Mouse (Mus musculus): ENCODE data around the gene Znrd1as. TPM values are rescaled to one million over a fixed set of nuclear protein-coding genes. Genes with fewer than 3 reads are reported as not detected.

The Znrd1as gene
- polyA plus RNA-seq (2014; fragmentation: Illumina TruSeq; extraction: RNeasy Lipid Tissue Mini Kit (QIAGEN cat#74804); ENCODE audit: low read depth, low replicate concordance), result 29.8 TPM

DNA sequence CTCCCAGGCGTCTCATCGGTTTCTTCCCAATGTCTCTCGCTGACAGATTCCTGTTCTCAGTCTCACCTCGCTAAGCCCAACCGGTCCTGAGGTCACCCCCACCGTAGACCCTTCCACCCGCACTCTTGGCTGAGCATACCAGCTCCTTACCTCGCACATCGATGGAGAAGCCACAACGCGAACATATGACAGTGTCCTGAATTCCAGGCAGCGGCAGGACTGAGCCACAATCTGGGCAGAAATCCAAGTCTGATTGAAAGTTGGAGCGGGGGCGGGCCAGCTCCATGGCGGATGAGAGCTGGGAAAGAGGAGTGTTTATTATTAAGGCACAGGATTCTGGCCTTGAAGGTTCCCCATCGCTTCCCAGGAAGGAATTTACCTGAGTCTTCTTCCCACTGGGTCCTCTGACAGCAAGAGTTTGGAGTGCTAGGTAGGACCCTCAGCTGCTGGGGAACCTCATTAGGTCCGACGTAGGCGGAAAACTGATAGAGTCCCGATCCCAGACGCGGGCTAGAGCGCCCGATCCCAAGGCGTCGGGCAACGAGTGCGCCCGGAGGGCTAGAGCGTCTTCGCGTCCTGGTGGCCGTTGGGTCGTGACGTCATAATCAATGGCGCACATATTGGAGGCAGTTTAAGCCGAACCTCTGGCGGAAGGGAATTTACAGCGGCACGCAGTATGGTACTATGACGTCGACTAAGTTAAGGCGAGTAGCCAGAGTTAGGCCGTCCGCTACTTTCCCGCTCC is at the start of gene Znrd1as, which contains the start of gene Znrd1:
Znrd1as (plus strand) TSS at position 594 of the 745 bp plus-strand sequence.
Znrd1 (minus strand) TSS at position 561 of the 745 bp plus-strand sequence.

DNA sequence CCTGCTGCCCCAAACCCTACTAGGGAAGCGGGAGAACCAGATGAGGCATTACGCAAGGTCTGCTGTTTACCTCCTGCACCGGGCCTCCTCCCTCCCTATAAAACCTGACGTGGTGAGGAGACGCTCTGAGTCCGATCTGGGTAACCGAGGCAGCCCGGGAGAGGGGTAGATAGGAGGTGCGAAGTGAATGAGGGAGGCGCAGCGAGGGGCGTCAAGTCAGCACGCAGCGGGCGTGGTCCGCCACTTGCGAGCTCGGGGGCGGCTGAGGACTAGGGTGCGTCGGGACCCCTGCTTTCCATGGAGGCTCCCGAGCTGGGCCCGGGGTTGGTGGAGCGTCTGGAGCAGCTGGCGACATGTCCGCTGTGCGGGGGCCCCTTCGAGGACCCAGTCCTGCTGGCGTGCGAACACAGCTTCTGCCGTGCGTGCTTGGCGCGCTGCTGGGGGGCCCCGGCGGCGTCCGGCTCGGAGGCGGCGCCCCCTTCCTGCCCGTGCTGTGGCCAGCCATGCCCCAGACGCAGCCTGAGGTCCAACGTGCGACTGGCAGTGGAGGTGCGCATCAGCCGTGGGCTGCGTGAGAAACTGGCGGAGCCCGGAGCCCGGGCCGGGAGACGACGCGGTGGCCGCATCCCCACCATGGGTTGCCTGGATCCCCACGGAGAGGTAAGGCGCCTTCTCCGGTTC is 15.5 kb upstream of the Znrd1as start, which contains the start of gene Rnf39:
Rnf39 (plus strand) TSS at position 128 of the 681 bp plus-strand sequence.

DNA sequence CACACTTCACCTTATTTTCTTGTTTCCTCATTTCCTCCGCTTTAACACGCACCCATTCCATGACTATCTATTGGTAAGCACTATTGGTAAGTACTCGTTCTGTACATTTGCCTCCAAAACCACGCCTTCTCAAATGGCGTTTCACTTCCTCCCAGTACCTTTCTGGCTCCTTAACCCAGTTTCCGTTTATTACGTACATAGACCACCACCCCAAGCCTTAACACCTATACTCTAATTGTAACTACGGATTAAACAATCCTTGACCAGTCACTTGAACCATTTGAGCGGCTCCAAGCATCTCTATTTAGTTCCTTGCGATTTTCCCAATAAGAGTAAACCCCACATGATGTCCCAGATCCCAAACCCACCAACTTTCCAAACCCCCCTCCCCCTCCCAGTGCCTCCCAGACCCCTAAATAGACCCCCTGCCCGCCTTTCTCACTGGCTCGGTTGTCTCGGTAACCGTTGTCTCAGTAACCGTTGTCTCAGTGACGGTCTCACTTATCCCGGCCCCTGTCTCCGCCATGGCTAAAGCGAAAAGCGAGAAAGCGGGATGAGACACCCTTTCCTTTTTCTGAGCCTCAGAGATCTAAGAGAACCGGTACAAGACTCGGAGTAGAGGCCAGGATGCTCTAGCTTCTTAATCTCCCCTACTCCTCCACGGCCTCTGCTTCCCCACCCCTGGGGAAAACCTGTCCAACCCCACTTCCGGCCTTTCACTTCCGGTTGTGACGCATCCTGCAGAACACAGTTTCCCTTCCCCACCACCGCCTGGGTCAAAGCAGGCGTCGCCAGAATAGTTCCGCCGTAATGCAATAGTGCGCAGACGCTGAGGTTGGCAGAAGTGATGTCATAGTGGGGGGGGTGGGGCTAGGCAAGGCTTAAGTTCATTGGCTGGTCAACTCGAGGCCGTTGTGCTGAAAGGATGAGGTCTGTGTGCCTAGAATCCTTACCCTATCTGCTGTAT is 7.1 kb upstream of the Znrd1as start, which contains the start of gene Ppp1r11:
Ppp1r11 (minus strand) TSS at position 761 of the 967 bp plus-strand sequence.

DNA sequence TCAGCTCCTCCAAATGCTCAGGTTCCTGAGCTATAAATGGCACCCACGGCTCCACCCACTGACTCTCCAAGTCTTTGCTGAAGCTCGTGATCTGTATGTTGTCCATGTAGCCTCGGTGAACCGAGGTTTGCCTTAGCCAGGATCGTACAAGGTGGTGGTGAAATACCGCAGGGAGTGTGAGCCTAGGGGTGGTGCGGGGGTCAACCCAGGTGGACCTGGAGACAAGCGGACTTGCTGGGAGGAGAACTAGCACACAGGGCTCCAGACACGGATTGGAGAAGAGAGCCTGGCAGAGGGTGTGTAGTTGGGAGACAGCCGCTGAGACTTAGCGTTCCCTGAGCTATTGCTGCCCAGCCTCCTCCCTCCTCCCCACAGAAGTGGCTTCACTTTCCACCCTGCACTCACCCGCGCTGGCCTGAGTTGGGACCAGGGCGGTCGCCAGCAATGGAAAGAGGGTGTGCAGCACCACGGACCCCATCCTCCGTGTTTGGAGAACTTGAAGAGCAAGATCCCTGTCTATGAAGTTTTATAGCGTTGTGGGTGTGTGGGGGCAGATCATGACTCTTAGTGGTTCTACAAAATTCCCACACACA is 22.9 kb downstream of the Znrd1as start, which contains the start of gene 2410137M14Rik:
2410137M14Rik (minus strand) TSS at position 17 of the 593 bp plus-strand sequence.

DNA sequence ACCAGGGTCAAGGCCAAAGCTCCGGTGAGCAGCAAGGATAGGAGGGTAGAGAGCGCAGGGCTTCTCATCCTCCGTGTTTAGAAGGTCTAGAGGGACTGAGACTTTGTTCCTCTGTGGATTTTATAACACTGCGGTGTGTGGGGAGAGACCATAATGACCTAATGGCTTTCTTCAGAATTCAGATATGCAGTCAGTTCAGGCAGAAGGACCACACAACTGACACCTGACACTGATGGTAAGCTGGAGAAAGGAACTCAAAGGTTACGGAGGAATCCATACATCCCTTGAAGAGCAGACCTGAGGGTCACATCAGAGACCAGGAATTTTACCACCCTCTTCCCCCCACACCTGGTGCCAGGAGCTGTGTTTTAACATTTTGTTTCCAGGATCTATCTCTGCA is 31.0 kb downstream of the Znrd1as start, which contains the start of gene H2-M5:
H2-M5 (minus strand) TSS at position 101 of the 400 bp plus-strand sequence.

DNA sequence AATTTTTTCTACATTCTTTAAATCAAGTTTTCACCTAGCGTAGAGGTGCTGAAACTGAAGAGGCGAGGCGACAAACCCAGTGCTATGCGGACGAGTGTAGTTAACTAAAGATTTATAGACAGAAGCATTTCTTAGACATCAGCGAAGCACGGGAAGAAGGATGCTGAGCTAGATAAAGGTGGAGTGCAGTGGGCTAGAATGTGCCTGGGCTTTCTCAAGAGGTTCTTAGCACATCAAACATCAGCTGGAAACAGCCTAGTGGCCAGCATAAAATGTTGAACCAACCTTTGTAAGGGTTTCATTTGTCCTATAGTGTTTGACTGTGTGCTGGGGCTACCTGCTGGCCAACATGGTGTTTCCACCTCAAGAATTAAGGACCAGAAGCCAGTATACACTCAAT is 42.5 kb downstream of the Znrd1as start, which contains the start of gene Zfp57:
Zfp57 (plus strand) TSS at position 301 of the 400 bp plus-strand sequence.

Other genes starting within 250 kb of the Znrd1as start
- not detected for gene H2-M10.5, start 185.7 kb upstream of the Znrd1as start, polyA plus RNA-seq (2014; fragmentation: Illumina TruSeq; extraction: RNeasy Lipid Tissue Mini Kit (QIAGEN cat#74804); ENCODE audit: low read depth, low replicate concordance)
- not detected for gene H2-M10.6, start 146.4 kb upstream of the Znrd1as start, polyA plus RNA-seq (2014; fragmentation: Illumina TruSeq; extraction: RNeasy Lipid Tissue Mini Kit (QIAGEN cat#74804); ENCODE audit: low read depth, low replicate concordance)
- 19.2 TPM for gene Trim26, start 121.5 kb upstream of the Znrd1as start, polyA plus RNA-seq (2014; fragmentation: Illumina TruSeq; extraction: RNeasy Lipid Tissue Mini Kit (QIAGEN cat#74804); ENCODE audit: low read depth, low replicate concordance)
- not detected for gene Trim15, start 91.4 kb upstream of the Znrd1as start, polyA plus RNA-seq (2014; fragmentation: Illumina TruSeq; extraction: RNeasy Lipid Tissue Mini Kit (QIAGEN cat#74804); ENCODE audit: low read depth, low replicate concordance)
- gene Trim10, start 89.0 kb upstream of the Znrd1as start, polyA plus RNA-seq (2014; fragmentation: Illumina TruSeq; extraction: RNeasy Lipid Tissue Mini Kit (QIAGEN cat#74804); ENCODE audit: low read depth, low replicate concordance), result 0.18 TPM
- gene Trim40, start 68.5 kb upstream of the Znrd1as start, polyA plus RNA-seq (2014; fragmentation: Illumina TruSeq; extraction: RNeasy Lipid Tissue Mini Kit (QIAGEN cat#74804); ENCODE audit: low read depth, low replicate concordance), result 0.29 TPM
- gene Trim31, start 60.5 kb upstream of the Znrd1as start, polyA plus RNA-seq (2014; fragmentation: Illumina TruSeq; extraction: RNeasy Lipid Tissue Mini Kit (QIAGEN cat#74804); ENCODE audit: low read depth, low replicate concordance), result not detected
- gene Rnf39, start 15.7 kb upstream of the Znrd1as start, polyA plus RNA-seq (2014; fragmentation: Illumina TruSeq; extraction: RNeasy Lipid Tissue Mini Kit (QIAGEN cat#74804); ENCODE audit: low read depth, low replicate concordance), result 0.52 TPM
- 96.5 TPM for gene Ppp1r11, start 6.9 kb upstream of the Znrd1as start, polyA plus RNA-seq (2014; fragmentation: Illumina TruSeq; extraction: RNeasy Lipid Tissue Mini Kit (QIAGEN cat#74804); ENCODE audit: low read depth, low replicate concordance)
- 44.0 TPM for gene Znrd1, start within 50 bp of the Znrd1as start, polyA plus RNA-seq (2014; fragmentation: Illumina TruSeq; extraction: RNeasy Lipid Tissue Mini Kit (QIAGEN cat#74804); ENCODE audit: low read depth, low replicate concordance)
- gene 2410137M14Rik, start 22.6 kb downstream of the Znrd1as start, polyA plus RNA-seq (2014; fragmentation: Illumina TruSeq; extraction: RNeasy Lipid Tissue Mini Kit (QIAGEN cat#74804); ENCODE audit: low read depth, low replicate concordance), result 1.2 TPM
- 0.55 TPM for gene H2-M5, start 30.9 kb downstream of the Znrd1as start, polyA plus RNA-seq (2014; fragmentation: Illumina TruSeq; extraction: RNeasy Lipid Tissue Mini Kit (QIAGEN cat#74804); ENCODE audit: low read depth, low replicate concordance)
- gene Zfp57, start 42.6 kb downstream of the Znrd1as start, polyA plus RNA-seq (2014; fragmentation: Illumina TruSeq; extraction: RNeasy Lipid Tissue Mini Kit (QIAGEN cat#74804); ENCODE audit: low read depth, low replicate concordance), result 3.7 TPM
- not detected for gene Mog, start 64.8 kb downstream of the Znrd1as start, polyA plus RNA-seq (2014; fragmentation: Illumina TruSeq; extraction: RNeasy Lipid Tissue Mini Kit (QIAGEN cat#74804); ENCODE audit: low read depth, low replicate concordance)
- 13.1 TPM for gene Gabbr1, start 87.4 kb downstream of the Znrd1as start, polyA plus RNA-seq (2014; fragmentation: Illumina TruSeq; extraction: RNeasy Lipid Tissue Mini Kit (QIAGEN cat#74804); ENCODE audit: low read depth, low replicate concordance)
- gene Olfr90, start 129.9 kb downstream of the Znrd1as start, polyA plus RNA-seq (2014; fragmentation: Illumina TruSeq; extraction: RNeasy Lipid Tissue Mini Kit (QIAGEN cat#74804); ENCODE audit: low read depth, low replicate concordance), result not detected
- not detected for gene Olfr91, start 139.7 kb downstream of the Znrd1as start, polyA plus RNA-seq (2014; fragmentation: Illumina TruSeq; extraction: RNeasy Lipid Tissue Mini Kit (QIAGEN cat#74804); ENCODE audit: low read depth, low replicate concordance)
- gene Olfr92, start 161.5 kb downstream of the Znrd1as start, polyA plus RNA-seq (2014; fragmentation: Illumina TruSeq; extraction: RNeasy Lipid Tissue Mini Kit (QIAGEN cat#74804); ENCODE audit: low read depth, low replicate concordance), result not detected
- not detected for gene Olfr93, start 202.9 kb downstream of the Znrd1as start, polyA plus RNA-seq (2014; fragmentation: Illumina TruSeq; extraction: RNeasy Lipid Tissue Mini Kit (QIAGEN cat#74804); ENCODE audit: low read depth, low replicate concordance)
- not detected for gene Ubd, start 235.3 kb downstream of the Znrd1as start, polyA plus RNA-seq (2014; fragmentation: Illumina TruSeq; extraction: RNeasy Lipid Tissue Mini Kit (QIAGEN cat#74804); ENCODE audit: low read depth, low replicate concordance)
- gene Olfr94, start 242.4 kb downstream of the Znrd1as start, polyA plus RNA-seq (2014; fragmentation: Illumina TruSeq; extraction: RNeasy Lipid Tissue Mini Kit (QIAGEN cat#74804); ENCODE audit: low read depth, low replicate concordance), result not detected

Measured in heart, adult 10 weeks (tissue).